Mouse (Mus musculus) ovary, adult 2 months (tissue): ENCODE measurements around the gene Scrg1. TPM values are rescaled to one million over a fixed set of nuclear protein-coding genes. Genes with fewer than 3 reads are reported as not detected.

ENCODE experiments used
- polyA plus RNA-seq: library from polyadenylated mRNA; depleted of rRNA; stranded (reverse); fragments of >200 nt; gene quantifications from 2 replicates; pipeline ENCODE4 v1.2.3, GENCODE M21; 2012; rRNA removed

Gene Scrg1
- polyA plus RNA-seq, result not detected in 2 replicates

GRCm38 (mm10) chr8:57455765-57456164 lies at the start of gene Scrg1:
Scrg1 (plus strand) TSS chr8:57455923.

GRCm38 (mm10) chr8:57487441-57488155 lies 31.9 kb downstream of the Scrg1 start, which contains the start of gene Sap30:
Sap30 (minus strand) TSS chr8:57487860.

GRCm38 (mm10) chr8:57511316-57512118 lies 55.8 kb downstream of the Scrg1 start, which contains the start of gene Hmgb2:
Hmgb2 (plus strand) TSS chr8:57511907.

Other genes starting within 250 kb of the Scrg1 start
- gene Hand2, start 134.9 kb upstream of the Scrg1 start, polyA plus RNA-seq, result 5.7 and 9.1 TPM in 2 replicates
- 21.1 and 26.4 TPM in 2 replicates for gene Sap30, start 31.9 kb downstream of the Scrg1 start, polyA plus RNA-seq
- 5.5 and 6.0 TPM in 2 replicates for gene Hmgb2, start 56.0 kb downstream of the Scrg1 start, polyA plus RNA-seq
- 3.0 and 3.6 TPM in 2 replicates for gene Galnt7, start 197.1 kb downstream of the Scrg1 start, polyA plus RNA-seq